In the genomic region with DNA sequence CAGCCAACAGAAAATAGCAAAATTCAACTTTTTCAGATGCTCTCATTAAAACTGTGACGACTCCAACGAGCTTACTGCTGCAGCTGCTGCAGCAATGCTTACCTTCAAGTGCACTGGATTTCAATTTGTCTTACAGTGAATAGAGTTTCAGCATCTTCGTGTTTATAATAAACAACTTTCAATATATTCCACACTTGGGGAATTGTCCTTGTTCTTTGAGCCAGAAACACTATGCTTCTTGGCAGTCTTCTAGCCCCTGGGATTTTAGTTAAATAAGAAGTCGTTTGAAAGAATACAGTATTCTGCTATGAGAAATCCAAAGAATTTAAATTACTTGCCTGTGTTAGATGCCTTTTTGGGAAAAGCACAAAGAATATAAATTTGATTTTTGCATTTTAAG, we compare ENCODE assay signal across 17 mouse cellular contexts.
DNase-seq lines count a peak whose midpoint lies in the region; ATAC-seq and TF ChIP-seq lines count a peak whose summit lies in the region.
"Had no signal": no experiment of that assay in that cellular context is flagged by ENCODE, and none has a peak within 500 bp of the region (broad histone marks: within the 10 kb centered on the region; RNA-seq: fewer than 3 reads in every experiment).

No protein-coding gene starts in this region.

- no peaks in the 10 kb centered on the region for H3K27me3 ChIP-seq in forebrain, embryonic 14.5 days (replicated peaks; ENCODE audit: control insufficient read depth, insufficient read depth, low read length)
- H3K27me3 ChIP-seq in forebrain, embryonic 10.5 days (ENCODE audit: poor library complexity, severe bottlenecking) = no peaks in the 10 kb centered on the region
- H3K27me3 ChIP-seq in kidney, postnatal 0 days (ENCODE audit: insufficient read depth, low read length) = no peaks in the 10 kb centered on the region
- no peaks in the 10 kb centered on the region for H3K27me3 ChIP-seq in kidney, embryonic 16.5 days (ENCODE audit: insufficient read depth, low read length)
- H3K27me3 ChIP-seq in limb, embryonic 14.5 days (ENCODE audit: control insufficient read depth, insufficient read depth, low read length) = no peaks in the 10 kb centered on the region
- H3K27me3 ChIP-seq: embryonic facial prominence, embryonic 13.5 days; heart, embryonic 13.5 days; hindbrain, embryonic 15.5 days had no signal

- no peaks in the 10 kb centered on the region for H3K36me3 ChIP-seq in forebrain, embryonic 14.5 days (ENCODE audit: control insufficient read depth, insufficient read depth, low read length)
- no peaks in the 10 kb centered on the region for H3K36me3 ChIP-seq in forebrain, embryonic 10.5 days (replicated peaks)
- no peaks in the 10 kb centered on the region for H3K36me3 ChIP-seq in kidney, postnatal 0 days (ENCODE audit: insufficient read depth, low read length)
- no peaks in the 10 kb centered on the region for H3K36me3 ChIP-seq in kidney, embryonic 16.5 days (ENCODE audit: insufficient read depth, low read length)
- no peaks in the 10 kb centered on the region for H3K36me3 ChIP-seq in limb, embryonic 14.5 days (ENCODE audit: control insufficient read depth, insufficient read depth, low read length)
- H3K36me3 ChIP-seq: embryonic facial prominence, embryonic 13.5 days; heart, embryonic 13.5 days; hindbrain, embryonic 15.5 days had no signal

- 38% methylated on average over 4 of the region's 4 CpGs for WGBS in forebrain, embryonic 14.5 days
- WGBS in forebrain, embryonic 10.5 days = 82% methylated on average over 4 of the region's 4 CpGs
- 57% methylated on average over 4 of the region's 4 CpGs for WGBS in kidney, postnatal 0 days
- WGBS in kidney, embryonic 16.5 days = 60% methylated on average over 4 of the region's 4 CpGs
- 58% methylated on average over 4 of the region's 4 CpGs for whole genome bisulfite sequencing in limb, embryonic 14.5 days

- DNase-seq in forebrain, embryonic 14.5 days (ENCODE audit: low spot score) = peak; percentile 20
- DNase-seq in forebrain, embryonic 10.5 days (ENCODE audit: extremely low spot score, low spot score) = no peak
- peak; percentile 19 for DNase-seq in kidney, postnatal 0 days (ENCODE audit: low spot score)
- DNase-seq in brain, adult 2 months (ENCODE audit: low read depth, low spot score) = peak; percentile 2
- peak; percentile 53 for DNase-seq in limb, embryonic 14.5 days (ENCODE audit: low spot score)
- DNase-seq in cerebellum, adult 18-20 months = no peak
- DNase-seq: adrenal gland, postnatal 10 days; cerebellum, adult 11 months; cerebellum, adult 9-10 months; cerebellum, postnatal 25 days; gastrocnemius, postnatal 36 days; heart, adult 11 months; heart, postnatal 36 days had no signal

- no peaks in the 10 kb centered on the region for H3K9me3 ChIP-seq in forebrain, embryonic 14.5 days (replicated peaks; ENCODE audit: control insufficient read depth, low read length)
- H3K9me3 ChIP-seq in forebrain, embryonic 10.5 days = no peaks in the 10 kb centered on the region
- no peaks in the 10 kb centered on the region for H3K9me3 ChIP-seq in kidney, postnatal 0 days (replicated peaks; ENCODE audit: low read length)
- no peaks in the 10 kb centered on the region for H3K9me3 ChIP-seq in kidney, embryonic 16.5 days (ENCODE audit: low read length)
- H3K9me3 ChIP-seq in limb, embryonic 14.5 days (ENCODE audit: control insufficient read depth, low read length) = no peaks in the 10 kb centered on the region
- H3K9me3 ChIP-seq: embryonic facial prominence, embryonic 13.5 days; heart, embryonic 13.5 days; hindbrain, embryonic 15.5 days had no signal

- no peak overlapping the region for H3K4me3 ChIP-seq in forebrain, embryonic 14.5 days (ENCODE audit: low read depth, low read length)
- no peak overlapping the region for H3K4me3 ChIP-seq in forebrain, embryonic 10.5 days
- no peak overlapping the region for H3K4me3 ChIP-seq in kidney, postnatal 0 days (replicated peaks; ENCODE audit: low read depth, low read length)
- H3K4me3 ChIP-seq in kidney, embryonic 16.5 days (ENCODE audit: low read length) = no peak overlapping the region
- no peak overlapping the region for H3K4me3 ChIP-seq in limb, embryonic 14.5 days (replicated peaks; ENCODE audit: low read length)
- H3K4me3 ChIP-seq: embryonic facial prominence, embryonic 13.5 days; heart, embryonic 13.5 days; hindbrain, embryonic 15.5 days had no signal

- TF ChIP-seq CTCF in kidney, postnatal 0 days (IDR thresholded peaks at IDR 0.05; ENCODE audit: low read depth) = no peak

- no peak for ATAC-seq in forebrain, embryonic 14.5 days
- ATAC-seq in kidney, postnatal 0 days (replicated peaks; ENCODE audit: low FRiP score, low read depth) = no peak
- no peak for ATAC-seq in kidney, embryonic 16.5 days (ENCODE audit: low FRiP score, low TSS enrichment)
- ATAC-seq in limb, embryonic 14.5 days (ENCODE audit: low FRiP score, low read depth) = no peak

- H3K27ac ChIP-seq in forebrain, embryonic 14.5 days (ENCODE audit: low read depth, low read length) = no peak overlapping the region
- no peak overlapping the region for H3K27ac ChIP-seq in forebrain, embryonic 10.5 days
- no peak overlapping the region for H3K27ac ChIP-seq in kidney, postnatal 0 days
- no peak overlapping the region for H3K27ac ChIP-seq in kidney, embryonic 16.5 days (ENCODE audit: low read length)
- H3K27ac ChIP-seq in limb, embryonic 14.5 days (replicated peaks; ENCODE audit: low read depth, low read length) = no peak overlapping the region
- H3K27ac ChIP-seq: embryonic facial prominence, embryonic 13.5 days; heart, embryonic 13.5 days; hindbrain, embryonic 15.5 days had no signal

- H3K4me2 ChIP-seq in forebrain, embryonic 14.5 days (ENCODE audit: low read length) = no peak overlapping the region
- H3K4me2 ChIP-seq in kidney, postnatal 0 days (ENCODE audit: low read length) = no peak overlapping the region
- no peak overlapping the region for H3K4me2 ChIP-seq in kidney, embryonic 16.5 days (replicated peaks; ENCODE audit: low read depth, low read length)
- no peak overlapping the region for H3K4me2 ChIP-seq in limb, embryonic 14.5 days (replicated peaks; ENCODE audit: low read depth, low read length, severe bottlenecking)
- H3K4me2 ChIP-seq: embryonic facial prominence, embryonic 13.5 days; heart, embryonic 13.5 days; hindbrain, embryonic 15.5 days had no signal

- no peak overlapping the region for H3K9ac ChIP-seq in forebrain, embryonic 14.5 days (ENCODE audit: low read length)
- H3K9ac ChIP-seq in kidney, postnatal 0 days (ENCODE audit: low read depth, low read length) = no peak overlapping the region
- no peak overlapping the region for H3K9ac ChIP-seq in kidney, embryonic 16.5 days (replicated peaks; ENCODE audit: low read length)
- H3K9ac ChIP-seq in limb, embryonic 14.5 days (ENCODE audit: low read depth, low read length, severe bottlenecking) = no peak overlapping the region
- H3K9ac ChIP-seq: embryonic facial prominence, embryonic 13.5 days; heart, embryonic 13.5 days; hindbrain, embryonic 15.5 days had no signal

- no peak for TF ChIP-seq POLR2A in limb, embryonic 14.5 days (IDR thresholded peaks at IDR 0.05; ENCODE audit: borderline replicate concordance, extremely low read depth, insufficient read depth, insufficient read length)

- H3K4me1 ChIP-seq in forebrain, embryonic 14.5 days (ENCODE audit: control insufficient read depth, insufficient read depth, low read length) = no peaks in the 10 kb centered on the region
- H3K4me1 ChIP-seq in forebrain, embryonic 10.5 days = no peaks in the 10 kb centered on the region
- H3K4me1 ChIP-seq in kidney, postnatal 0 days (replicated peaks; ENCODE audit: insufficient read depth, low read length) = no peaks in the 10 kb centered on the region
- H3K4me1 ChIP-seq in kidney, embryonic 16.5 days (ENCODE audit: insufficient read depth, low read length) = no peaks in the 10 kb centered on the region
- no peaks in the 10 kb centered on the region for H3K4me1 ChIP-seq in limb, embryonic 14.5 days (ENCODE audit: control insufficient read depth, insufficient read depth, low read length)
- H3K4me1 ChIP-seq: embryonic facial prominence, embryonic 13.5 days; heart, embryonic 13.5 days; hindbrain, embryonic 15.5 days had no signal

Comparison
In these comparisons a context has a peak if more than half of its experiments do, and no peak if none do; other contexts are left out.
1. DNase-seq: peak in forebrain, embryonic 14.5 days (single experiment), kidney, postnatal 0 days (single experiment), brain, adult 2 months (single experiment) and limb, embryonic 14.5 days (single experiment); none in forebrain, embryonic 10.5 days (single experiment) and cerebellum, adult 18-20 months (0 of 2).